Mouse (Mus musculus) urinary bladder, postnatal 10 days (tissue): Measurements from ENCODE around the gene Zfp689.
"Not testable (repeated sequence)": the region's sequence is repeated elsewhere in the genome, so short reads cannot be mapped to it uniquely, and the experiment has no call there.

ENCODE experiments used
- DNase-seq: peaks from one replicate; pipeline ENCODE4 v3.0.0; 2022; ENCODE audit warnings: low spot score

Gene Zfp689

GRCm38 (mm10) chr7:127448521-127449300 lies at the start of gene Zfp689:
Zfp689 (minus strand) TSS chr7:127449158.
- peak; percentile 59 for DNase-seq

DNA sequence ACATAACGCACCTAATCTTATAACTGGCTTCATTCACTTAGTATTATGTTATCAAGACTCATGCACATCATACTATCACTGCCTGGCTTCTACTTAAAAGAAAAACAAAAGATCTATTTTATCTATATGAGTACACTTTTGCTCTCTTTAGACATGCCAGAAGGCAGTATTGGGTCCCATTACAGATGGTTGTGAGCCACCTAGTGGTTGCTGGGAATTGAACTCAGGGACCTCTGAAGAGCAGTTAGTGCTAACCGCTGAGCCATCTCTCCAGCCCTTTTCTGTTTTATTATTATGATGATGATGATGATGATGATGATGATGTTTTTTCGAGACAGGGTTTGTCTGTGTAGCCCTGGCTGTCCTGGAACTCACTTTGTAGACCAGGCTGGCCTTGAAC lies 49.4 kb upstream of the Zfp689 start:
- DNase-seq: no peak

GRCm38 (mm10) chr7:127497382-127497781 lies 48.4 kb upstream of the Zfp689 start:
- no peak for DNase-seq

- DNase-seq: no peak
Measured at GRCm38 (mm10) chr7:127494648-127495047, 45.7 kb upstream of the Zfp689 start.

DNA sequence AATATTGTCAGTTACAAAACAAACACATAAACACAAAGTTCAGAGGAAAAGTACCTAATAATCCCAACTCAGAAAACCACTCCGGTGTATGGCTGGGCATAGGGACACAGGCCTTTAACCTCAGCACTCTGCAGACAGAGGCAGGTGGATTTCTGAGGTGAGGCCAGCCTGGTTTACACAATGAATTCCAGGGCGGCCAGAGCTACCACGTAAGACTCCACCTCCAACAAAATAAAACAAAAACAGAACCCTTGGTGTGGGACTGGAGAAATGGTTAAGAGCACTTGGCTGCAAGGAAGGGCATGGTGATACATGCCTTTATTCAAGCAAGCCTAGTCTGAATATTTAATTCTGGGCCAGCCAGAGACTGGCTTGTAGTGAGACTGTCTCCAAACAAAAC lies 42.9 kb upstream of the Zfp689 start:
- no peak for DNase-seq

GRCm38 (mm10) chr7:127489982-127490381 lies 41.0 kb upstream of the Zfp689 start:
- DNase-seq: no peak

DNA sequence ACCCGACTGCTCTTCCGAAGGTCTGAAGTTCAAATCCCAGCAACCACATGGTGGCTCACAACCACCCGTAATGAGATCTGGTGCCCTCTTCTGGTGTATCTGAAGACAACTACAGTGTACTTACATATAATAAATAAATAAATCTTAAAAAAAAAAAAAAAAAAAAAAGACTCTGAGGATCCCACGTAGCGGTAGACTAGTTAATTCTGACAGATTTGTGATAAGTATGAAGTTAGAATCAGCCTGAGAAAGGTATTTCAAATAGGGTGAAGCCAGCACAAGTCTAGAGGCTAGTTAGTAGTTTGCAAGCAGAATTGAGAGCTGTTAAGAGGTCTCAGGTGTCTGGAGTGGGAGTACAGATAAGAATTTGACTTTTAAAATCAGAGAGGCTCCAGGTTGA lies 39.4 kb upstream of the Zfp689 start:
- DNase-seq: not testable (repeated sequence)

DNA sequence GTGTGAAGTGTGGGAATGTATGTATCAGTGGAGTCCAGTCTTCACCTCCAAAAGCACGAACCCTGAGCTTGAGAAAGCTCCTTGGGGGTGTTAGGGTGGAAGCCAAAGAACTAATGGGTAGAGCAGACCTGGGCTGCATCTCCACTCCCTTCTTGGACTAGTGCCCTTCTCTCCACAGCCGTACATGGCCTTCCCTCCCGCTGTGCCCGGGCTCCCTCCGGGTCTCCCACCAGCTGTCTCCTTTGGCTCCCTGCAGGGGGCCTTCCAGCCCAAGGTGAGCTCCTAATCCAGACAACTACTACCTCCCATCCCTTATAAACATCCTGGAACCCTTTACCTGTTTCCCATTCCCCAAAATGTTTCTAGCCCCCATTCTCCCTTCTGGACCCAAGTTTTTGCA lies 36.5 kb upstream of the Zfp689 start:
- DNase-seq: no peak

DNA sequence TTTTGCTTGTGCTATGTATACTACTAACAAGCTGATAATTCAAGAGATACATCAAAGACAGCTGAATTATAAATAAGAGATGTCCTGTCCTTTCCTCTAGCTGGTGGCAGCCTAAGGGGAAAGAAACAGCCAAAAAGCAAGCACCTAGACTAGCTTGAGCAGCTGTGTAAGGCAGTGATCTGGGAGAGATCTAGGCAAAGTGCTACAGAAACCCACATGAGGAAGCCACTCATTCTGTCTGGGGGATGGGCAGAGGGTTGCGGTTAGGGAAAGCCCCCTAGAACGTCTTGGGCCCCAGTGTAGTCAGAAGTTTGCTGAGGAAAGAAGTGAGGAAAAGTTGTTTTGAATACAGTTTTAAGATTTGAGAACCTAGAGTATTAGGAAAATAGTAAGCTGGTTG lies 31.4 kb upstream of the Zfp689 start:
- no peak for DNase-seq

GRCm38 (mm10) chr7:127479318-127480225 lies 30.6 kb upstream of the Zfp689 start:
- no peak for DNase-seq

GRCm38 (mm10) chr7:127478635-127479317 lies 29.8 kb upstream of the Zfp689 start, which contains the start of gene Fbrs:
Fbrs (plus strand) TSS chr7:127479199.
- DNase-seq: peak; percentile 91

GRCm38 (mm10) chr7:127477687-127478634 lies 29.0 kb upstream of the Zfp689 start:
- peak; percentile 96 for DNase-seq

GRCm38 (mm10) chr7:127476855-127477254 lies 27.9 kb upstream of the Zfp689 start:
- DNase-seq: no peak

GRCm38 (mm10) chr7:127476336-127476735 lies 27.4 kb upstream of the Zfp689 start:
- DNase-seq: no peak

DNA sequence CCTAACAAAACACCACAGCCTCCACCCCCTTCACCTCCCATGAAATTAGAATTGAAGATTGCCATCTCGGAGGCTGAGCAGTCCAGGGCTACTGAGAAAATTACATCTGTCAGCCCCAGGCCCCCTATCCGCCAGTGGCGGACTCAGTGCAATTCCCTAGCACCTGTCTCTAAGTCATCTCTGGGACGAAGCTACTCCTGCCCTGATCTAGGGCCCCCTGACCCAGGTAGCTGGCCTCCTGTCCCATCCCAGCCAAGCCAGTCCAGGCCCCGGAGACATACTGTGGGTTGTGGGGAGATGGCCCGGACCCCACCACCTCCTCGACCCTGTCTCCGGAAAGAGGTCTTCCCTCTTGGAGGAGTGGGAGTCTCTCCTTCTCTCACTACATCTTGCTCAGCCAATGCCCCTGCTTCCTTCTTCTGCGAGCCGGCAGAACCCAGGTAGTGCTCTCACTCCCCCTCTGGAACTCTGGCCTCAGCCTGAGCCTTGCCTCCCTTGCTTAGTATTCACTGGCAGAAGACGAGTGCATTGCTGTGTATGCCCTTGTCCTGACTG lies 26.3 kb upstream of the Zfp689 start:
- DNase-seq: no peak

- no peak for DNase-seq
Measured at GRCm38 (mm10) chr7:127474378-127475070, 25.6 kb upstream of the Zfp689 start.

DNA sequence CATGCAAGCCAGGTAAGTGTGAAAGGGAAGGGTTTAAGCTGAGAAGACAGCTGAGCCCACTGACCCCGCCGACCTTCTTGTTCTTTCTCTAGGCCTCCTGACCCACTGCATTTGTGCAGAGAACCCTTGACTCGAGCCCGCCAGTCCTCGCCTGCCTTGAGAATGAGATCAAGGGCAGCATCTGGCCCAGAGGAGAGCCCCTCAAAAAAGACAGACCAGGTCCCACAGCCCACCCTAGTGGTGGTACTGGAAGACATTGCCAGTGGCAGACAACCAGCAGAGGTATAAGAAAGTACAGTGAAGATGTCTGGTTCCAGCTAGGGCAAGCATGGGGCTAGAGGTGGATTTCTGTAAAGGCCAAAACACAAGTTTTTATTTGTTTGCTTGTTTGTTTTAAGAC lies 24.7 kb upstream of the Zfp689 start:
- no peak for DNase-seq

DNA sequence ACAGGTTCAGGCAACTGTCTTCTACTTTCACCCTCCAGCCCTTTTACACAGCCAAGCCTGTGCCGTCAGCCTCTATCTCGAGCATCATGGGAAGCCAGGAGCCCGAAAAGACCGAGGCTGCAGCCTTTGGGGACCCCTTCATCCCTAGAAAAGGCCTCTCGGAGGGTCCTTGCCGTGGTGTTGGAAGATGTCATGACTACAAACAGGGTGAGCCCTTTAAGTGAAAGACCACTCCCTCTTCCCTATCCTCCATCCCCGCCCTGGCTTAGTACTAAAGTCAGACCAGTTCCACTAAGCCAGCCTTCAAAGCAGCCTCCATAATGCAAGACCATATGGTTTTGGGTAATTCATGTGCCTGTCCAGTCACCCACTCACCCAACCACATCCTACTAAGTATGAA lies 23.1 kb upstream of the Zfp689 start:
- no peak for DNase-seq

- DNase-seq: no peak
Measured at GRCm38 (mm10) chr7:127471646-127472010, 22.7 kb upstream of the Zfp689 start.
